Mouse (Mus musculus): ENCODE data around the gene Kcp.
A peak's percentile ranks its signal among the peaks of the same experiment; 100 is the strongest.

Kcp gene

GRCm38 (mm10) chr6:29523301-29524033 lies 15.7 kb upstream of the Kcp start:
- DNase-seq (ENCODE audit: extremely low spot score), result no peak

DNA sequence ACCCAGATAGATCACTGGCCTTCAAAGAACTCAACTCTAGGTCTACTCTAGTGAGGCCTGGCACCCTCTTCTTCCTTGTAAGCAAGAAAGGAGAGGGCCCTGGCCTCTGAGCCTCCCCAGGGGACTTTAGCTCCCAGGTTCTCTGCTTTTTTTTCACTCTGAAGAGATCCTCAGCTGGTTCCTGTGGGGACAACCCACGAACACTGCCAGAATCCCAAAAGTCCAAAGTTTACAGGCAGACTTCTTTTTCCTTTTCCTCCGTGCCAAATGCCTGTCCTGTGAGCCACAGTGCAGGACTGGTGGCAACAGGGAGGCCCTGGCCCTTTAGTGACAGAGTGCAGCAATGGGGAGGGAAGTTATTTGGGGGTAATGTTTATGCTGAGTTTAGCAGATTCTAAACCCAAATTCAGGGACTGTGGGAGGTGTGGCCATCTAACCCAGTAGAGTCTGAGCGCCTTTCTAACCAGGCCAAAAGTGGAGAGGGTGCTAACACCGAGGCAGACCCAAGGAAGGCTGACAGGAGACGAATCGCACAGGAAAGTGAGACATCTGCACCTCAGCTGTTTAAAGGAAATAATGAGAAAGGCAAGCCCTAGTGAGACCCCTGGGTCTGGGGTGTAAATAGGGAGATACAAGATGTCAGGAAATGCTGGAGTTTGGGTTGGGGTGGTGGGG lies 15.0 kb upstream of the Kcp start:
- no peak for DNase-seq (ENCODE audit: extremely low spot score)

- DNase-seq (ENCODE audit: extremely low spot score), result peak; percentile 73
These were observed 9.4 kb upstream of the Kcp start for GRCm38 (mm10) chr6:29517139-29517538.

- peak; percentile 81 for DNase-seq (ENCODE audit: extremely low spot score)
These were observed 5.5 kb upstream of the Kcp start for GRCm38 (mm10) chr6:29513284-29513683.

GRCm38 (mm10) chr6:29509086-29509485 lies 1.3 kb upstream of the Kcp start:
- DNase-seq (ENCODE audit: extremely low spot score), result no peak

- DNase-seq (ENCODE audit: extremely low spot score), result no peak
These were observed 918 bp downstream of the Kcp start for GRCm38 (mm10) chr6:29506834-29507233.

- no peak for DNase-seq (ENCODE audit: extremely low spot score)
These were observed 2.3 kb downstream of the Kcp start for GRCm38 (mm10) chr6:29505493-29505892.

GRCm38 (mm10) chr6:29501599-29501998 lies 6.2 kb downstream of the Kcp start:
- DNase-seq (ENCODE audit: extremely low spot score), result no peak

DNA sequence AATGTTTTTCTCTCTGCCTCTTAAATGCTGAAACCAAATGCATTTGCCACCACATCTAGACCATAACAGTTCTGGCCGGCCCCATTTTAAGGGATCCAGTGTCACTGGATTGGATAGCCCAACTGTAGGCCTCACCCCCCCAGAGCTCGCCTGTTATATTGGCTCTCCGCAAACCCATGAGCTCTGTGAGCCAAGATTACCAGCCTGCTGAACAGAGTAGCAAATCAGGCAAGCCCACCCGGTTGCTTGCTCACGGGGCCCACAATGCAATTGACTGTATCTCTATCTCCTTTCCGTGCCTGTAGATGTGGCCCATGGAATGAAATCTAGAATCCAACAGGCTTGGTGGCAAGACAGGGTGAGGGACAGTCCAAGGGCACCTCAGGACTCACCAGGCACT lies 6.9 kb downstream of the Kcp start:
- no peak for DNase-seq (ENCODE audit: extremely low spot score)

DNA sequence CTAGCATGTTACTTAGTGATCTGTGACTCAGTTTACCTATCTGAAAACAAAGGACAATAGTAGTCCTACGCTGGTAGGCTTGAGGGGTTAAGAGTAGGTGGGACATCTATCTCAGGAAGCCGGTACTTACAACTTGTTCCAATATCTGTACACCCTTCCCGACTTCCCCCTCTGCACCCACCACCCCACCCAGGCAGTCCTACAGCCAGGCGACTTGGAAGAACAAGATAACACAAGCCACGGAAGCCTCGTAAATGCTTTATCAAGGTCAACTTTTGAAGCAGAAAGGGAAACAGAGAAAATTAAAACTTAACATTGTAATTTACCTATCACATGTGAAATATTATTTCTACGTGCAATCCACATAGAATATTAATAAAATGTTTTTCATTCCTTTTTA lies 7.6 kb downstream of the Kcp start:
- DNase-seq (ENCODE audit: extremely low spot score), result no peak

GRCm38 (mm10) chr6:29497791-29498190 lies 10.0 kb downstream of the Kcp start:
- no peak for DNase-seq (ENCODE audit: extremely low spot score)

DNA sequence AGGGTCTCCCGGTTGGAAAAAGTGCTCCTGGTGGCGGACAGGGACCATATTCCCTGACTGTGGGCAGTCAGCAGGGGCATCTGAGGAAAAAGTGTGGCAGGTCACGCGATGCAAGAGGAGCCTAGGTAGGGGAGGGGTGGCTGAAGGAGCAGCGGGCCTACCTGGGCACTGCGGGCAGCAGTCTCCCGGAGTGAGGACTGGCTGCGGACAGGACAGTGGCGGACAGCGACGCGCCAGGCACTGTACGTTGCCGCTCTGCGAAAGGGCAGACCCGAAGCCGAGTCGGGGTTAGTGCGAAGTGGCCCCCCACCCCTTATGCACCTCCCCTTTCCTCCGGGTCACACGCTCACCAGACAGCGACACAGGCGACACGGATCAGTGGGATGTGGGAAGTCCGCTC lies 11.5 kb downstream of the Kcp start:
- no peak for DNase-seq (ENCODE audit: extremely low spot score)

DNA sequence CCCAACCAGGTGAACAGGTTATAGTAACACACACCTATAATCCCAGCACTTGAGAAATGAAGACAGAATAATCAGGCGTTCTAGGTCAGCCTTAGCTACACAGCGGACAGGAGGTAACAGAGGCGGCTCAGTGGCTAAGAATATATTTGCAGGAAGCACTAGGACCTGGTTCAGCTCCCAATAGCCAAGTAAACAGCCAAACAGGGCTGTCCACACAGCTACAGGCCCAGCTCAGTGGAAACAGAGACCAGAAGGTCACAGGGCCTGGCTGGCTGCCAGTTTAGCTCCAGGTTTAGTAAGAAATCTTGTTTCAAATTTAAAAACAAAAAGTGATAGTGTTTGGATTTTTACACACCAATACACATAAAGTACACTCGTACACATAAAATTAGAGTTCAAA lies 13.7 kb downstream of the Kcp start:
- no peak for DNase-seq (ENCODE audit: extremely low spot score)

DNA sequence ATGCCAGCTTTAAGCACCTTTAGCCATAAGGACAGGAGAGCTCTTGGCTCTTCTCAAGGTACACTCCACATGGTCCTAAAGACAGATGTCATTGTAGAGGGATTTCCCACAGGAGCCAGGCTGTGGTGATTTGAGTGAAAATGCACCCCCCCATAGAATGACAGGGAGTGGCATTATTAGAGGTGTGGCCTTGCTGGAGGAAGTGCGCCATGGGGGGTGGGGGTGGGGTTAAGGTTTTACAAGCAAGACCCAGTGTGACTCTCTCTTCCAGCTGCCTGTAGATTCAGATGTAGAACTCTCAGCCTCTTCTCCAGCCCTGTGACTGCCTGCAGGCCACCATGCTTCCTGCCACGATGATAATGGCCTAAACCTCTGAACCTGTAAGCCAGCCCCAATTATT lies 21.8 kb downstream of the Kcp start:
- no peak for DNase-seq (ENCODE audit: extremely low spot score)

GRCm38 (mm10) chr6:29484716-29485559 lies 22.8 kb downstream of the Kcp start:
- DNase-seq (ENCODE audit: extremely low spot score), result peak; percentile 88

GRCm38 (mm10) chr6:29482691-29483090 lies 25.1 kb downstream of the Kcp start:
- no peak for DNase-seq (ENCODE audit: extremely low spot score)

- DNase-seq (ENCODE audit: extremely low spot score), result no peak
These were observed 33.0 kb downstream of the Kcp start for GRCm38 (mm10) chr6:29474736-29475135.

DNA sequence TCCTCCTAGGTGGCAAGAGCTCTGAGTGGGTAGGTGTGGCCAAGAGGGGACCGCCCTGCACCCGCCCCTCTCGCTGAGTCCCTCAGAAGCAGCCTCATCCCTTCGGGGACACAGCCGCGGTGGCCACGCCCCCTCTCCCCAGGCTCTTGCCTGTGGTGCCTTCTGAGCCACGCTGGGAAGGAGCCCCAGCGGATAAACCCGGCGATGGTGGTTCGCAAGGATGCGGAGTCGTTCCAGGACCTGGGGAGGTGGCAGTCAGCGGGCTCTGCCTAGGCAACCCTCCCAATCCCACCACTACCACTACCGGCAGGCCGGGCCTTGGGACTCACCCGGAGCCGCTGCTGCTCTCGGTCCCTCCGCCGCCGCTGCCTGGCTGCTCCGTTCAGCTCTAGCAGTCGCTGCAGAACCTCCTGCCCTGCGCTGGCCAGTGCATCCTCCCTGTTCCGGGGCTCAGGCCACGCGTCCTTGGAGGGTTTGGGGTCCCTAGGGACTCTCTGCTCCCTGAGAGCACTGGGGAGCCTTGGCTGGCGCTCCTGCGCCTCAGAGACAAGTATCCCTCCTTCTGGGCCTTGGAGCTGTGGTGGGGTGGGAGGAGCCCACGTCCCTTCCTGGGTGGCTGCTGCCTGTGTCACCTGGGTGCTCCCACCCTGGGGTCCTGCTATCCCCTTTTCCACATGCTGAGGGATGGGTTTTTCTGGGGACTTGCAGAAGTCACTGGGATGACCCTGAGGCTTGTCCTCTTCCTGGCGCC lies 33.6 kb downstream of the Kcp start:
- DNase-seq (ENCODE audit: extremely low spot score), result peak; percentile 88

DNA sequence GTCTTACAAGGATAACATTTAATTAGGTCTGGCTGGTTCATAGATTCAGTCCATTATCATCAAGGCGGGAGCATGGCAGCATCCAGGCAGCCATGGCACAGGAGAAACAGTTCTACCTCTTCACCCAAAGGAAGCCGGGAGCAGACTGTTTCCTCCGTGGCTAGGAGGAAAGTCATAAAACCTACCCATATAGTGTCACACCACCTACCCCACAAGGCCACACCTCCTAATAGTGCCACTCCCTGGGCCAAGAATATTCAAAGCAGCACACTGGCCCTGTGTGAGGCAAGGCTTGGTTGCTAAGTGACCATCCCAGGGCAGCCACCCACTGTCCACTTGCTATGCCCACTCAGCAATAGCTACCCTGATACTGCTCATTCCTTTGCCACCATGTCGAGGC lies 36.6 kb downstream of the Kcp start, which contains the start of gene Atp6v1fnb:
TSS of gene Atp6v1fnb (plus strand) at position 301 of the 400 bp plus-strand sequence.
- no peak for DNase-seq (ENCODE audit: extremely low spot score)

DNA sequence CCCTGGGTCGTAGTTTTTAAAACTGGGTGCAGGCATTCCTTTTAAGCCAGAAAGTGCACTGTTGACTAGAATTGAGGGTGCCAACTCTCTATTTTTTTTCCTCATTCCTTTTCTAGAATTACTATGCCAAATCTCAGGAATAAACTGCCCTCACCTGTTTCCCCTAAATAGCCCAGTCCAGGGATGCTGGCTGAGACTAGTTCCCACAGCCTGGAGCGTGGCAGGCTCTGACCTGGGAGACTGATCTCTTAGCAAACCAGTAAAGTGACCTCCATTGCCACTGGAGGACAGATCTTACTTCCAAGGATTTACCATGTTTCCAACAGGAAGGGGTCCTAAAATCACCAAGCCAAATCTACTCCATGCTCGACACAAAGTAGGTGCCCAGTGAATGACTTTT lies 38.9 kb downstream of the Kcp start:
- DNase-seq (ENCODE audit: extremely low spot score), result no peak

- DNase-seq (ENCODE audit: extremely low spot score), result peak; percentile 94
These were observed 40.0 kb downstream of the Kcp start, which contains the start of gene Atp6v1f for GRCm38 (mm10) chr6:29467583-29468354. Gene Atp6v1f, plus strand, starts transcription at chr6:29467718.
